Mouse (Mus musculus): ENCODE results near the gene Cpne4. TPM values are rescaled to one million over a fixed set of nuclear protein-coding genes. Genes with fewer than 3 reads are reported as not detected.

Gene Cpne4
- polyA plus RNA-seq, 1 experiment from 2014 or later, result 2.0 TPM

DNA sequence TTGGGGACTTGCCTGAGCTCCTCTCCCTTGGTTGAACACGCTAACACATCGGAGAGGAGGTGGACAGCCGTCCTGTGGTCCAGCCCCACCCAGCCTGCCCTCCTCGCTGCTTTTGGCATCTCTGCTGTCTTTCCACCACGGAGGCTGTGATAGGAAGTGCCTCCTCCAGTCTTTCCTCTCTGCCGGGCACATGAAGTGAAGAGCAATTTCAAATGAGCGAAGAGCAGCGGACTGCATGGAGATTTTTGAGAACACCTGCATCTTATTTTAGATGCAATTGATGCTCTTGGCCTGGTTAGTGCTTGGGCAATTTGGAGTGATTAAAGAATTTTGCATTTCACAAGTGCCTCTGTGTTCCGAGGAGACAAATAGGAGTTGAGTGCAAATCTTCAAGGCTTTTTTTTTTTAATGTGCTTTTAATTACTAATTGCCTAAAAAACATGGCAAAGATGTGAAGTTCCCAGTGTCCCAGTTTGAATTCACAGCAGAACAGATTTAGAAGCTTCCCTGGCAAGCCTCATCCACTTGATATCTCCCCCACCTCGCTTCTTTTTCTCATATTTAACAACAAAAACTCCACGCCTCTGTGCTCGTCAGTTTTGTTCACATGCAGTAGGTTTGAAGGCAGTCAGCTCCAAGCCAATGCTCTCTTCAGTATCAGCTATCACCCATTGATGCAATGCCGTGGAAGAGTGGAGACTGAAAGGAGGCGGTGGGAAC, 195.7 kb downstream of the Cpne4 start:
- Histone ChIP-seq H3K27me3 (ENCODE audit: control insufficient read depth, insufficient read depth, low read length) (no peaks in the 10 kb centered on the region), H3K9me3 (ENCODE audit: control insufficient read depth, low read length) (no peaks in the 10 kb centered on the region), H3K36me3 (ENCODE audit: control insufficient read depth, insufficient read depth, low read length) (no peaks in the 10 kb centered on the region), H3K4me2 (ENCODE audit: low read depth) (no peak overlapping the region), H3K4me3 (ENCODE audit: low read depth, low read length) (no peak overlapping the region), H3K4me1 (ENCODE audit: control insufficient read depth, insufficient read depth, low read length) (no peaks in the 10 kb centered on the region), H3K9ac (ENCODE audit: low read length) (no peak overlapping the region), H3K27ac (ENCODE audit: low read depth, low read length) (no peak overlapping the region)
- 82% methylated on average over 14 of the region's 14 CpGs for WGBS
- no peak for ATAC-seq (ENCODE audit: insufficient read depth, low FRiP score, low TSS enrichment)
- DNase-seq (ENCODE audit: low spot score), result no peak

DNA sequence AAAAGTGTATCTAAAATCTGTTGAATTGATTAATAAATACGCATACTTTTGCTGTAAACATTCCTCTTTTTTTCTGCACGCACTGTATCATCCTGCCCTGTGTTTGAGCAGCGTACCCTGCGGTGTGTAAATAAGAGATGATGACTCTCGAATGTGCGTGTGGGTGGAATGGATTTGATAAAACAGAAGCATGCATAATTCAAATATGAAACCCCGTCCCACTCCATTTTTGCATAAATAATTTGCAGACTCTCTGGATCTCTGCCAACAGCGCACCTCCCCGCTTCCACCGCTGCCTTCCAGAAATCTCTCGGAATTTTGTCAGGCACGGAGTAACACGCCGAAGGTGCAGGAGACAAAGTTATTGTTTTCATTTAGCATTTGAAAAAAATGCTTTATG, 208.4 kb downstream of the Cpne4 start:
- no peak for ATAC-seq (ENCODE audit: insufficient read depth, low FRiP score, low TSS enrichment)
- Histone ChIP-seq H3K4me3 (ENCODE audit: low read depth, low read length) (no peak overlapping the region), H3K36me3 (ENCODE audit: control insufficient read depth, insufficient read depth, low read length) (no peaks in the 10 kb centered on the region), H3K27me3 (ENCODE audit: control insufficient read depth, insufficient read depth, low read length) (no peaks in the 10 kb centered on the region), H3K9ac (ENCODE audit: low read length) (no peak overlapping the region), H3K4me2 (ENCODE audit: low read depth) (no peak overlapping the region), H3K4me1 (ENCODE audit: control insufficient read depth, insufficient read depth, low read length) (no peaks in the 10 kb centered on the region), H3K27ac (ENCODE audit: low read depth, low read length) (no peak overlapping the region), H3K9me3 (ENCODE audit: control insufficient read depth, low read length) (no peaks in the 10 kb centered on the region)
- no peak for DNase-seq (ENCODE audit: low spot score)
- 90% methylated on average over 14 of the region's 14 CpGs for WGBS

DNA sequence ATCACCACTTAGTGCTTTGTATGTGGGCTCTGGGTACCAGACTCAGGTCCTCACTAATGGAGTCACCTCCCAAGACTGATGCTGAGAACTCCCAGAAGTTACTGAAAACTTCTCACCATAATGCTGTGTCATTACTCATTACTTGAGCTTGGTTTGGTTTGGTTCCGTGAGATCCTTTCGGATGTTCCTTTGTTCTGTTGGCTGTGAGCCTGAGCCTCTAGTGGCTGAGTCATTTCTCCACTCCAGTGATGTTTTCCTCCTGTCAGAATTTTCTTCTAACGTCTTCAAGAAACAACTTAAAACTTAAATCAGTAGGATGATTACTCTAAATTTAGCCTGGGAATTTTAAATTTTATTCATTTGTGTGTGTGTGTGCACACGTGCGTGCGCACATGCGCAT, 212.9 kb downstream of the Cpne4 start:
- Histone ChIP-seq H3K9ac (ENCODE audit: low read length) (no peak overlapping the region), H3K9me3 (ENCODE audit: control insufficient read depth, low read length) (no peaks in the 10 kb centered on the region), H3K27me3 (ENCODE audit: control insufficient read depth, insufficient read depth, low read length) (no peaks in the 10 kb centered on the region), H3K4me2 (ENCODE audit: low read depth) (no peak overlapping the region), H3K27ac (ENCODE audit: low read depth, low read length) (no peak overlapping the region), H3K4me3 (ENCODE audit: low read depth, low read length) (no peak overlapping the region), H3K36me3 (ENCODE audit: control insufficient read depth, insufficient read depth, low read length) (no peaks in the 10 kb centered on the region), H3K4me1 (ENCODE audit: control insufficient read depth, insufficient read depth, low read length) (no peaks in the 10 kb centered on the region)
- no peak for ATAC-seq (ENCODE audit: insufficient read depth, low FRiP score, low TSS enrichment)
- DNase-seq (ENCODE audit: low spot score), result no peak
- 93% methylated on average over 7 of the region's 7 CpGs for WGBS

DNA sequence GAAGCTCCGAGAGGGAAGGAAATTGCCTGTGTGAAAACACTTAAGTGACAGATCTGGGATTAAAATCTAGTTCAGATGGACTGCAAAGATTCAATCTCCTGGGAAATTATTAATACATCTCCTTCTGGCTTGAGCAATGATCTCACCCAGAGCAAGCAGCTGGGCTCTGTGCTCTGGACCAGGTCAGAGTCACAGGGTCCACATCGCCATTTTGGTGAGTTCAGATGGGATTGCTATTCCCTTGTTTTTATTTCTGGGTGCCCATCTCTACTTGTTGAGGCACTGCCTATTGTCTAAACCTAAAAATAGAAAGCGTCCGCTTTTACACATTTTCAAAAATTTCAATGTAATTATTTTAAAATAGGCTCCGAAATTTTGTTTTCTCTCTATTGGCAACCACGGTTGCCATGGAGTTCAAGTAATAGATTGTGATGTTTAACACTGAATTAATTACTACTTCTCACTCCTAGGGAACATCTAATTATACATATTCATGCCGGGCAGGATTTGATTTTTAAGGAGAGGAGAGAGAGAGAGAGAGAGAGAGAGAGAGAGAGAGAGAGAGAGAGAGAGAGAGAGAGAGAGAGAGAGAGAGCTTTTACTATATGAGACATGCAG, 229.2 kb downstream of the Cpne4 start:
- no peaks in the 10 kb centered on the region for H3K27me3 ChIP-seq (ENCODE audit: control insufficient read depth, insufficient read depth, low read length)
- H3K36me3 ChIP-seq (ENCODE audit: control insufficient read depth, insufficient read depth, low read length), result no peaks in the 10 kb centered on the region
- DNase-seq (ENCODE audit: low spot score) (no peak), ATAC-seq (ENCODE audit: insufficient read depth, low FRiP score, low TSS enrichment) (no peak)
- H3K4me2 ChIP-seq (ENCODE audit: low read depth), result no peak overlapping the region
- no peaks in the 10 kb centered on the region for H3K4me1 ChIP-seq (ENCODE audit: control insufficient read depth, insufficient read depth, low read length)
- H3K9ac ChIP-seq (ENCODE audit: low read length), result no peak overlapping the region
- H3K9me3 ChIP-seq (ENCODE audit: control insufficient read depth, low read length), result no peaks in the 10 kb centered on the region
- H3K27ac ChIP-seq (ENCODE audit: low read depth, low read length), result no peak overlapping the region
- no peak overlapping the region for H3K4me3 ChIP-seq (ENCODE audit: low read depth, low read length)
- 90% methylated on average over 7 of the region's 7 CpGs for WGBS

DNA sequence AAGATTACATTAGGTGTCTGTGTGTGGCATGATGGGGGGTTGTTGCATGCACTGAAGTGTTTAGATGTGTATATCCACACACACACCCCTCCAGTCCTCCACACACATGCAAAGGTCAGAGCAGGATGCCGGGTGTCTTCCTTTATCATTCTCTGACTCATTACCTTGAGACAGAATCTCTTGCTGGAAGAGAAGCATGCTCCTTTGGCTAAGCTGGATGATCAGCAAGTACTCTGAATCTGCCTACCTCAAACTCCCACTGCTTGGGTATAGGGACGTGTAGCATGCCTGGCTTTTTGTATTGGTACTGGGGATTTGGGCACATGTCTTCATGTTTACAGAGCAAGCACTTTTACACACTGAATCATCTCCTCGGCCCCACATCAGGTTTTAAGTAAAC, 230.0 kb downstream of the Cpne4 start:
- WGBS, result 85% methylated on average over 3 of the region's 3 CpGs
- ATAC-seq (ENCODE audit: insufficient read depth, low FRiP score, low TSS enrichment), result no peak
- H3K4me3 ChIP-seq (ENCODE audit: low read depth, low read length), result no peak overlapping the region

DNA sequence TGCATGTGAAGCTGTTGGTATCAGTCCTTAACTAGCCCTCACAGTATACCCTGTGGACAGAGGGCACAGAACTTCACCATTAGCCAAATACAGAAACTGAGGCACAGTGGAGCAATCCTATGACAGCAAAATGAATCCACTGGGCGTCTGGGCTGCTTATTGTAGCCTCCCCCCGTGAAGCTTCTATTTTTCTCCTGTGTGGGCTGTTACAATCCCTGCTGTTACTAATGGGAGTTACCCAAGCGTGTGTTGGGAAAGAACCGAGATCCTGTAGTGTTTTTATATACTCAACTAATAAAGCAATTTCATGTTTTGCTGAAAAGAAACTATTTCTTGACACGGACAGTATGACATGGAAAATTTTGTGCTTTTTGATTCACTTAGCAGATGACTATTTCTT, 230.7 kb downstream of the Cpne4 start:
- no peak overlapping the region for H3K4me2 ChIP-seq (ENCODE audit: low read depth)
- H3K4me3 ChIP-seq (ENCODE audit: low read depth, low read length), result no peak overlapping the region
- no peak overlapping the region for H3K27ac ChIP-seq (ENCODE audit: low read depth, low read length)
- 74% methylated on average over 5 of the region's 5 CpGs for WGBS
- no peak for ATAC-seq (ENCODE audit: insufficient read depth, low FRiP score, low TSS enrichment)
- no peak for DNase-seq (ENCODE audit: low spot score)
- no peaks in the 10 kb centered on the region for H3K27me3 ChIP-seq (ENCODE audit: control insufficient read depth, insufficient read depth, low read length)
- no peaks in the 10 kb centered on the region for H3K9me3 ChIP-seq (ENCODE audit: control insufficient read depth, low read length)
- H3K36me3 ChIP-seq (ENCODE audit: control insufficient read depth, insufficient read depth, low read length), result no peaks in the 10 kb centered on the region
- no peak overlapping the region for H3K9ac ChIP-seq (ENCODE audit: low read length)
- no peaks in the 10 kb centered on the region for H3K4me1 ChIP-seq (ENCODE audit: control insufficient read depth, insufficient read depth, low read length)

More for the DNA sequence above, 230.0 kb downstream of the Cpne4 start:
- no peak for DNase-seq (ENCODE audit: low spot score)
- no peaks in the 10 kb centered on the region for H3K27me3 ChIP-seq (ENCODE audit: control insufficient read depth, insufficient read depth, low read length)
- H3K36me3 ChIP-seq (ENCODE audit: control insufficient read depth, insufficient read depth, low read length), result no peaks in the 10 kb centered on the region
- no peaks in the 10 kb centered on the region for H3K9me3 ChIP-seq (ENCODE audit: control insufficient read depth, low read length)
- H3K4me2 ChIP-seq (ENCODE audit: low read depth), result no peak overlapping the region
- no peaks in the 10 kb centered on the region for H3K4me1 ChIP-seq (ENCODE audit: control insufficient read depth, insufficient read depth, low read length)
- H3K9ac ChIP-seq (ENCODE audit: low read length), result no peak overlapping the region
- H3K27ac ChIP-seq (ENCODE audit: low read depth, low read length), result no peak overlapping the region

DNA sequence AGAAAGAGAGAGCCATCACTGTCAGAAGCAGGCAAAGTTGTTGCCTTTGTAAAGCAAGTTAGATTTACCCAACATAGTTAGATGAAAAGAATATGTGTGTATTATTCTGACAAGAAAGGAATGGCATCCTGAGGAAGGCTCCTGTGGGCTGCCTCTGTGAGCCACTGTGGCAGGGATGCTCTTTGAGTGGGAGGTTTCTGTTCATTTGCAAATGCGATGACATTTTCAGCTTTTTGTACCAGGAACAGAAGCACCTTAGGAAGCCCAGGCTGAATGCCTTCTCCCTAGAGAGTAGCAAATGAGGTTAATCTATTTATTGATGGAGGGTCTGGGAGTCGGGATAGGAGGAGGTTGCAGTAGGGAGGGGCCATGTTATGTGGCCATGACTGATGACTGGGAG, 249.5 kb downstream of the Cpne4 start:
- Histone ChIP-seq H3K36me3 (ENCODE audit: control insufficient read depth, insufficient read depth, low read length) (no peaks in the 10 kb centered on the region), H3K4me2 (ENCODE audit: low read depth) (no peak overlapping the region), H3K9me3 (ENCODE audit: control insufficient read depth, low read length) (no peaks in the 10 kb centered on the region), H3K27ac (ENCODE audit: low read depth, low read length) (no peak overlapping the region), H3K27me3 (ENCODE audit: control insufficient read depth, insufficient read depth, low read length) (no peaks in the 10 kb centered on the region), H3K4me1 (ENCODE audit: control insufficient read depth, insufficient read depth, low read length) (no peaks in the 10 kb centered on the region), H3K9ac (ENCODE audit: low read length) (no peak overlapping the region), H3K4me3 (ENCODE audit: low read depth, low read length) (no peak overlapping the region)
- ATAC-seq (ENCODE audit: insufficient read depth, low FRiP score, low TSS enrichment), result no peak
- WGBS, result 15% methylated on average over 2 of the region's 2 CpGs
- no peak for DNase-seq (ENCODE audit: low spot score)

DNA sequence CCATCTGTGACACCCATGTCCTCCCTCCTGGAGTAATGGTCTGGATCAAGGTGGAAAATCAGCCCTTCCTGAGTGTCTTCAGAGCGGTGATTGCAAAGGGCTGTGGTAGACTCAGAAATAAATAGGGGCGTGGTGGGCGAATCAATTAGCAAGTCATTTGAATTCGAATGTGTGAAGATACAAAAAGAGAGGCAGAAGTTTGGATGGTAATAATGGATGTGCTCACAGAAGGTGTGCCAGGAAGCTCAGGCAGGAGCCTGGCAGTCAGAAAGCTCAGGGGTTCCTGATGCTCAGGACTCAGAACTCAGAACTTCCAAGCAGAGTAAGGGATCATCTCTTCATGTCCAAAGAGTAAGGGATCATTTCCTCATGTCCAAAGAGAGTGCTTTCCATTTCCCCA, 257.7 kb downstream of the Cpne4 start:
- 77% methylated on average over 4 of the region's 4 CpGs for WGBS
- DNase-seq (ENCODE audit: low spot score) (no peak), ATAC-seq (ENCODE audit: insufficient read depth, low FRiP score, low TSS enrichment) (no peak)
- Histone ChIP-seq H3K27me3 (ENCODE audit: control insufficient read depth, insufficient read depth, low read length) (no peaks in the 10 kb centered on the region), H3K27ac (ENCODE audit: low read depth, low read length) (no peak overlapping the region), H3K4me1 (ENCODE audit: control insufficient read depth, insufficient read depth, low read length) (no peaks in the 10 kb centered on the region), H3K36me3 (ENCODE audit: control insufficient read depth, insufficient read depth, low read length) (no peaks in the 10 kb centered on the region), H3K9ac (ENCODE audit: low read length) (no peak overlapping the region), H3K4me3 (ENCODE audit: low read depth, low read length) (no peak overlapping the region), H3K9me3 (ENCODE audit: control insufficient read depth, low read length) (no peaks in the 10 kb centered on the region), H3K4me2 (ENCODE audit: low read depth) (no peak overlapping the region)

DNA sequence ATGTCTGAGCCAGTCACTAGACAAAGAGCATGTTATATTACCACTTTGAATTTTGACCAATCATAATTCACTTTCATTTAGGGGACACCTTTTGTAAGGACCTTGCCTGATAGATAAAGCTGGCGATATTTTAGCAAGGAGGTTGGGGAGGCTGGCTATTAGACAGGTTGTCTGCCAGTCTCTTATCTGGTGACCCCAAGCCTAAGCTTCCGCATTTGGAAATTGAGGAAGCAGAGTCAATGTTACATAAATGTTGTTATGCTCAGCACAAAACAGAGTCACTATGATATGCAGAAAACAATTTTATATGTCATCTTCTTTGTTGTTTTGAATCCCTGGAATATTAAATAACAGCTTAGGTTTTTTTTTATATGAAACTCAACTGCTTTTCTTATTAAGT, 267.6 kb downstream of the Cpne4 start:
- no peak overlapping the region for H3K4me2 ChIP-seq (ENCODE audit: low read depth)
- no peaks in the 10 kb centered on the region for H3K4me1 ChIP-seq (ENCODE audit: control insufficient read depth, insufficient read depth, low read length)
- no peak overlapping the region for H3K4me3 ChIP-seq (ENCODE audit: low read depth, low read length)
- no peak overlapping the region for H3K9ac ChIP-seq (ENCODE audit: low read length)
- H3K27me3 ChIP-seq (ENCODE audit: control insufficient read depth, insufficient read depth, low read length), result no peaks in the 10 kb centered on the region
- H3K36me3 ChIP-seq (ENCODE audit: control insufficient read depth, insufficient read depth, low read length), result no peaks in the 10 kb centered on the region
- 92% methylated on average over 2 of the region's 2 CpGs for WGBS
- no peaks in the 10 kb centered on the region for H3K9me3 ChIP-seq (ENCODE audit: control insufficient read depth, low read length)
- no peak overlapping the region for H3K27ac ChIP-seq (ENCODE audit: low read depth, low read length)
- ATAC-seq (ENCODE audit: insufficient read depth, low FRiP score, low TSS enrichment) (no peak), DNase-seq (ENCODE audit: low spot score) (no peak)

Data from neural tube, embryonic 11.5 days (tissue).